Mouse (Mus musculus) lung, postnatal 10 days (tissue): ENCODE data around the gene Filip1.

Experiments used
- DNase-seq: peaks from one replicate; pipeline ENCODE4 v3.0.0; 2021

Filip1 gene

DNA sequence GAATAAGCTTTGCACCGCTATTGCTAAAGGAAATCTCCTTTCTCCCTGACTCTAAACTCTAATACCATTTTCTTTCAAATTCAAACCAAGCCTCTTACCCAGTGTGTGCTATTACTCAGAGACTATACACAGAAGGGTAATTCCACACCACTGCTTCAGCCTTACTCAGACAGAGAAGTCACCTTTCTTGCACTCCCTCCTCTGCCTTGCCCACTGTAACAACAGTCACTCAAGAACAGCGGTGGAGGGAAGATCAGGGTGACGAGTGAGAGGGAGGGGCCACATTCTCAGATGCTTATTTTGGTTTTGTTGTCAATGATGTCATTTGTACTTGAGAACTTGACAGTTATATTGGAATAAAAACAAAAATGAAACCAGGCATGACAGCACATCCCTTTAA is 65.2 kb downstream of the Filip1 start:
- no peak for DNase-seq

DNA sequence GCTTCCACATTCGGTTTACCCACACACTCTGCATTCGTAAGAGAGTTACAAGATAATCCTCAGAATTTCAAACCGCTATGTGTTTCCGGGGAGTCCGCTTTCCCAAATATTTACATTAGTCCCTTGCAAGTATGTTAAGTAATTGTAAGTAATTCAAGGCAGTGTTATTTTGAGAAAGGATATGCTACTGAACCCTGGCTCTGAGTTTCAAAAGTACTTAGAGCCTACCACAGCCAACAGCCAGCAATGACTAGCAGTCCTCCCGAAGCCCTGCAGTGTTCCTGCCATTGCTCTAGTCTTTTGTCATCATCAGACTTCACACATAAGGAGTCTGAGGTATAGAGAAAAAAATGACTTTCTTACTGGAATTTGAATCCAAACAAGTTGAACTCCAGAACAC is 67.8 kb downstream of the Filip1 start:
- no peak for DNase-seq

DNA sequence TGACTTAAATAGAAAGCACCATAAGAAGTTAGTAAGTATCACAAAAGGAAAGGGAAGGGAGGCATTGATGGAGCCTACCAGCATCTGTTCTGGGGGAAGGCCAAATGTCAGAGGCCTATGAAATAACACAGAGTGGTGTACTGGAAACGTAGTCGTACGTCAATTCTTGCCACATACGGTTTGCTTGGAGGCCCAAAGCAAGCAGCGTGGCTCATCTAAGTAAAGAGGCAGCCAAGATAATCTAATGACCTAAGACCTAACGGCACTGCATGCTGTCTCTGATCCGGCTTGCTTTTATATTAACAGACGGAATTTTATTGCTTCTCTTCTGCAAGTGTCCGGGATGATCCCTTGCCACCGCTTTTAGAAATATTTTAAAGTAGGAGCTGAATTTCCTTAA is 68.7 kb downstream of the Filip1 start:
- DNase-seq: no peak

DNA sequence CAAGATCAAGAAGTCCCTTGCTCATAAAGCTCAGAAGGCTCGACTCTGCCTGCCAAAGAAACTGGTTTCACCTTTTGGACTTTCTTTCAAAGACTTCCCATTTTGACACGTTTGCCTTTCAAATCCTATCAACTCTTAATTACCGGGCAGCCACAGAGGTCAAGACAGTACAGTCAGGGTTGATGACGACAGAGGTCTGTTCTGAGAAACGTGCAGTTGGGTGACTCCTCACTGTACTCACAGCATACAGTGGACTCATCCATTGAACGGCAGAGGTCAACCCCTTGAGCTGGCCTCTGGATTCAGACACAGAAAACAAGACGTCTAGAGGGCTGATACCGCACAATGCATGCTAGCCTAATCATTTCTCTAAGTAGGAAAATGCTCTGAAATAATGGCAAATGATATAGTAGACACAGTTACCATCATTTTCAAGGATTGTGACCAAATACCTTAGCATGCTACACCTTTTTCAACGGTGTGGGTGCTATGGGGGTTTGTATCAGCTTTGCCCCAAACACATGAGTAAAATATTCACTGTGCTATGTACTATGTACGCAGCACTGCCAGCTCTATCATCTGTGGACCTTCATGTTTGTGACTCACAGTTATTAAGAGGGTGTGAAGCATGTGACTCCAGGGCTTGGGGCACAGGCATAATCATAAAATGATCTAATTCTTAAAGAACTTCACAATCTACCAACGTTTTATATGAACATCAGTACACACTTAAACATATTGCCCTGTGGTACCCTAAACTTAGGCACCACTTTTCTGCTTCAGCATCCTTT is 74.0 kb downstream of the Filip1 start:
- DNase-seq: peak; percentile 19

DNA sequence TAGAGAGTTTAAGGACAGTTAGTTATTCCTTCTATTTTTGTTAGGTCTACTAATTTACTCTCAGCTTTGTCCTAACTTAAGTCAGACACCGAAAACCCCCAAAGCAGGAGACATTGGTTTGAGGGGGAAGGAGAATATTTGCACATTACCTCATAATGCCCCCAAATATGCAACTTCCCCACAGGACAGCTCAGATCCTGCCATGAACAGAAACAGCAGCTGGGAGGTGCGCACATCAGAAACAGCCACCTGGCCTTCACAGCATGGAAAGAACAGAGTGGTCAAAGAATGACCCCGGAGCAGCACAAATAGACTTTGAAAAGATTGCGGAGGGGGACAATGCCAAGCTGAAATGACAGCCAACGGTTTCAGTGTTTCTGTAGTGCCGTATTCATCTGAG is 75.1 kb downstream of the Filip1 start:
- no peak for DNase-seq

DNA sequence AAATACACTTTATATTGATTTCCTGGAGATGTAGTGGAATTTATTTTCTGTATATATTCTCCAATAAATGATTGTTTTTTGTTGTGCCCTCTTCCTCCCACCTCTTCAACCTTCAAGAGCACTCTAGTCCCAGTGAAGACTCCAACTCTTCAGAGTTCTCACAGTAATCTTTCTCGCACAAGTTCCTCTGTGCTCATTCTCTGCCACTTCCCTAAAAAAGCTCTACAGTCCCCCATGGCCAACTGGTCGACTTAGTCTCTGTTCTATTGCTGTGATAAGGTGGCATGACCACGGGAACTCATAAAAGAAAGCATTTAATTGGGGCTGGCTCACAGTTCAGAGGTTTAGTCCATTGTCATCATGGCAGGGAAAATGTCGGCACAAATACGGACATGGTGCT is 80.1 kb downstream of the Filip1 start:
- DNase-seq: no peak

DNA sequence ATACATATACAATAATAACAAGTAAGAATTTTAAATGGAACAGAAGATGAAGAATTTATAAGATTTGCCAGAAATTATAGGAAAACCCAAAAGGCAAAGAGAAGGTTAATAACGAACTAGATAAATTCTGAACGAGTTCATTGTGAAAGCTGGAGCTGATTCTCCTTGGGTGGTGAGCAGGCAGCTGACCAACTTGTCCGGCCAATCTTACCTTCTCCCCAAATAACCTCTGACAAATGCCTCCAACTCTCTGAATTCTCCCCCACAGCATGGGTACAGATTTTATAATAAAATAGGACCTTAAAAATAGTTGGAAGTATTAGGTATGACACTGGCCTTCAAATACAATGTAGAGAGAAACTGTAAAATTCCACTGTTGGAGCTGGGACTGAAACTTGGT is 84.6 kb downstream of the Filip1 start:
- no peak for DNase-seq

DNA sequence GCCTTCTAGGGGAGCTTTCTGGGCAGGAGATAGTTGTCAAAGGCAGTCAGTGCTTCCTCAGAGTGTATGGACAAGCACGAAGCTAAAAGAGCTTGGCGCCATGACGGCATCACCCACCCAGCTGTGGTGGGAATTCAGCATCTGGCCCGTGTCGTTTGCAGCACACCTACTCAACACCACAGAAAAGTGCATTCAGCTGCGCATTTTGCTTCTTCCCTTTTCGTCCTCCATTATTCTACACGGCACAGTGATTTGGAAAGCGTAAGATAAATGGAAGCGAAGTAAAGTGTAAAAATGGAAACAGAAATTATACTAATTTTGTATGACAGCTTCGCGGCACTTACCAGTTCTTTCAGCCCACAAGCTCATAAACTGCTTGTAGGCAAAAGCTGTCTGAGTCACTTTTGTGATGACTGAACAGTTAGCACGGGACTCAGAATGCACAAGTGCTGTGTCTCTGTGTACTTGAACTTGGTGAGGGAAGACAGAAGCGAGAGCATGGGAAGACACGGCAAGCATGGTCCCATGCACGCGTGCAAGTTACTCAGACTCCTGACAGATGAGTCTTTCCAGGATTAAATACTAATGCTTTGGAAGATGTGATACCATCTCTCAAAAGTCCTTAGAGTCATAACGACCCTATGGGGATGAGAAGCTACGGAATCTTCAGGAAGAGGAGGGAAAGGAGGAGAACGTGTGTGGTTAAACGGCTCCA is 85.3 kb downstream of the Filip1 start:
- no peak for DNase-seq

DNA sequence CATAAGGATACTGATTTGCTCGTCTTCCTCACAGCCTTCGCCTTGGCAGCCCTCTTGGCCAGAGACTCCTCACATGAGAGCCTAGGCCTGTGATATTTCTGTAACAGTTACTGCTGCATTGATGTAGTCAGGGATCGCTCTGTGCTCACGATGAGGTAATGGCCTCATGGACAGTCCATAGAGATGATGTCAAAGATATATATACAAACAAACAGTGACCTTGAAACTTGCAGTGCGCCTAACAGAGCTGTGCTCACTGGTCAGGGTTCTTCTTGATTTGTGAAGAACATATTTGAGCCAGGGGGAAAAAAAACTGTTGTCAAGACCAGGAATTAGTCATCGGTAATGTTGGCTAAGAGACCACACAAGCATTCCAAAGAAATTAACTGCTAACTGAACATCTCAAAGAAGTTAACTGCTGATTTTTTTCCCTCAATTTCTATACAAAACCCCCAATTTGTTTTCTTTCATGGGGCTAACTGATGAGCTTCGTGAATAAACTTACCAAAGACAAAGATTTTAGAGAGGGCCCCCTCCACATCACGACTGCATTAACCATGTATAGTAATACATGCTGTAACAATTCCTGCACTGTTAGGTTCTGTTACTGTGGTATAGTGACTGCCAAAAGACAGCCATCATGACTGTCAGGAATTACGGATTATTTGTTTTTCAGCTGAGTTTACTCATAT is 86.0 kb downstream of the Filip1 start:
- peak; percentile 37 for DNase-seq

DNA sequence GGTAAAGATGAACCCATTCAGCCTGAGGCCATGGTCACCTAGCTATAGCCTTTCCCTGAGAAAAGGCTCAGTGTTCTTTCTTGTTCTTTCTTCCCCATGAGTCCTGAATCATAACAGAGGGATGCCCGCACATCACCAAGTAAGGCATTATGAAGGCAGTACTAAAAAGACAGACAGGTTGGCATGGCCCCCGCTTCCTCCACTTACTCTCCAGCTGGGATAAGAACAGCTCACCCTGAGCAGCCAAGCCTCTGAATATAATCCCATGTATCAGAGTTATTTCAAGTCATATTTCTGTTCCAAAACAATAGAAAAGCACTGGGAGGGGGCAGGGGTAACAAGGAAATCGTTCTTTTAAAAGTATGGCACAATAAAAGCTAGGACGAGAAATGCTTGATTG is 86.7 kb downstream of the Filip1 start:
- DNase-seq: no peak

DNA sequence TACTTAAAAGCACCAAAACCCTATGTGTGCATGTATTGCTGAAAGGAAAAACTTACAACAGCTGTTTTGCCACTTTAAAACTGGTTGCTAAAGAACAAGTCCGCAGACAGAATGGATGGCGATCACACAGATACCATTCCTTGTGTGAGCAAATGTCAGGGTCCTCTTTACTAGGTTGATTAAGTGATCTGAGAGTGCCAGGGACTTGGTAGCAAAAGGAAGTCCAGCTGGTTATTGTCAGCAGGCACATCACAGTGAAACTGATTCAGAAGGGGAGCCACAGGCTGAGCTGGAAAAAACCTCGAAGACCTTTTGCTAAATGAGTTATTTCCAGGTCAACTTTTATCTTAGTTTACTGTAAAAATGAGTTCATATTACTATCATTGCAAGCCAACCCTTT is 89.4 kb downstream of the Filip1 start:
- DNase-seq: peak; percentile 59

DNA sequence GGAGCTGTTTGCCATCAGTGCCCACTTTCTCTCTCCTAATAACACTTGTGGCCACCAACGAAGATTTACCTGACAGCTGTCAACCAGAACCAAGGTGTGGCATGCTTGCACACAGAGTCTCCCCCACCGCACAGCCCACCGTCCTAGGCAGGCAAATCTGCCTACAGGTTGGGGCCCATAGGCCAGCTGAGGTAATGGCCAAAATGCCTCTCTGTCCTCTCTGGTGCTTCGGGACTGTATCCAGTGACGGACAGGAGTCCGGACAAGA is 90.2 kb downstream of the Filip1 start:
- no peak for DNase-seq

DNA sequence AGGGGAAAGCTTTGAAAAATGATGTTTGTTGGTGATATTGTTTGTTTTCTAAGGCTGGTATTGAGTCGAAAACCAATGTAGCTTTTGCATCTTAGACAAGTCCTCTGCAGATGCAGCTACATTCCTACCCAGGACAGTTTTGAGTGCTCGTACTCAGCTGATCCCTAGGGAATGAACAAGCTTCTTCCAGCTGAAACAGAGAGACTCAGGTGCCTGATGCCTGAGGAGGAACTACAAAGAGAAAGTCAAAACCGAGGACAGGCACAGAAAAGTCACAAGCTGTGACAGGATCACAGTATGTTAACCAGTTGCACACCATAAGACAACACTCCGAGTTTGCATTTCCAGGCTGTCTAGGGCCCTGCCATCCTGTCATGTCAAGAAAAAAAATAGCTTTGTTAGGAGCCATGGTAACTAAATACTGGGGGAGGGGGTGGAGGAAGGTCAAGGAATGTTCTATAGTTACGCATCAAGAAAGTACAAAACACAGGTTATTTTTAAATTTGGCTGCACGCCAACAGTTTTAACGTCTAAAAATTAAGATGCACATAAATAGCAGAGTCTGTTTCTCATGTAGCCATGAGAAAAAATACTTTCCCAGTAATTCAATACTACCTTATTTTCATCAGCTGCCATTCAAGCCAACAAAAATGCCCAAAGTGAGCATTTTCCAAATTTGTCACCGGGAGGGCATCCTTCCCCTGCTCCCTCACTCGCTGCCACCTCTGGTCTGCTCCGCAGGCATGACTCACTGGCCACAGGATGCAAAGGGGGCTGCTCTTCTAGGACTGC is 90.8 kb downstream of the Filip1 start:
- DNase-seq: no peak

DNA sequence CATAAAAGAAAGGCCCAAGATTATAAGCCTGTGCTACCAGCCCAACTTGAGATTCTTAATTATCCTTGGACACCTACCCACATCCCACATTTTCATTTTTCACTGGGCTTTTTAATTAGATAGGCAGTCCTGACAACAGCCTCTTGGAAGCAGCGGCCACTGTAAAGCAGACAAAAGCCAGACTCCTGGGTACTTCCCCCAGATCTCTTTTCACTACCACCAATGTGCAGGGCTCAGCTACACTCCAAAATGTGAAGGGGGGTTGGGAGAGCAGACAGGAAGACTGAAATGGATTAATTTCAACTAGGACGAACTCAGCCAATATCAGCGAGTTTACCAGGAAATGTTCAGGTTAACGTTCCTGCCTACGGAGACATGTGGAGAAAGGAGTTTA is 92.1 kb downstream of the Filip1 start:
- DNase-seq: no peak

DNA sequence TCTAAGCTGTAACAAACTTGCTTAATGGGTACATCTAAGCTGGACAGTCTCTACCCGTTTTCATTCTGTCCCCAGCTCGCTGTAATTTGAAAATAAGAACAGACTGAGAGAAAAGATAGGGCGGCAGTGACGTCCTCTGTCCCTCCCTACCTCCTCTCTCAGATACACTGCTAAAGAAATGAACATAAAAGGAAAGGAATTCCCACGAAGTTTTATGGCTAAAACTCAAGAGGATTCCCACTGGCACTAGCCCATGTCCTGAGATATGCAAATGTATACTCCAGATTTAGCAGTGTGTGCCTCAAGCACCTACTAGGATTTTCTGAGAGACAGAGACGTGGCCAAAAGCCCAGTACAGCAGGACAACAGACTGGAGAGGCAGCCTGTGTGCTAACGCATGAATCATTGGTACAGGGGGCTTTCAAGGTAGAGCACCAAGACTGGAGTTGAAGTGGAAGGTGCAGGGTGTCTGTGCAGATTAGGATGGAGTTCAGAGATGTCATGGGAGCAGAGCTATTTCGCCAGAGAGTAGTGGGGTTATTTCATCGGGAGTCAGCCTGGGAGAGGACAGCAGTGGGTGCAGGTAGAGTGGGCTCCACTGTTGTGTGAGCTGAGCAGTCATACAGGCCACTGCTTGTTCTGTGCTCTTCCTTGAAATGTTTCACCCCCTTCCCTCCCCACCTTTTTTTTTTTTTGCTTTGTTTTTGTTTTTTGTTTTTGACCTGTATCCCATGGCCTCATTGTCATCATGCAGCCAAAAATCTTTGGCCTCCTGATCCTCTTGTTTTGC is 92.7 kb downstream of the Filip1 start:
- no peak for DNase-seq

DNA sequence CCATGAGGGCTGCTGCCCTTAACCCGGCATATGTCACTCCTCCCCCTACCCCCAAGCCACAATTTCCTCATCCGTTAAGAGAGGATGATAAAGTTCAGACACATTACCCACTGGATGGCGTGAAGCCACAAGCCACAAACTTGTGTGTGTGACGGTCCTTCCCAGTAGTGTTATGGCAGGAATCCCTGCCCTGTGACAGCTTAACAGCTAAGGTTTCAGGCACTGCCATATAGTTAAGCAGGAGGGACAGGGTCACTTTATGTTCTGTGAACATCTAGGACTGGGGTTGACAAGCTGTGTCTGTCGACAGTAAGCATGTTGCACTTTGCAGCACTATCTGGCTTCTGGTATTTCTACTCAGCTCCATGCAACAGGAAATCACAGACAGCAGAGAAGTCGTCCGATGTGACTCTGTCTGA is 93.3 kb downstream of the Filip1 start:
- peak; percentile 28 for DNase-seq

DNA sequence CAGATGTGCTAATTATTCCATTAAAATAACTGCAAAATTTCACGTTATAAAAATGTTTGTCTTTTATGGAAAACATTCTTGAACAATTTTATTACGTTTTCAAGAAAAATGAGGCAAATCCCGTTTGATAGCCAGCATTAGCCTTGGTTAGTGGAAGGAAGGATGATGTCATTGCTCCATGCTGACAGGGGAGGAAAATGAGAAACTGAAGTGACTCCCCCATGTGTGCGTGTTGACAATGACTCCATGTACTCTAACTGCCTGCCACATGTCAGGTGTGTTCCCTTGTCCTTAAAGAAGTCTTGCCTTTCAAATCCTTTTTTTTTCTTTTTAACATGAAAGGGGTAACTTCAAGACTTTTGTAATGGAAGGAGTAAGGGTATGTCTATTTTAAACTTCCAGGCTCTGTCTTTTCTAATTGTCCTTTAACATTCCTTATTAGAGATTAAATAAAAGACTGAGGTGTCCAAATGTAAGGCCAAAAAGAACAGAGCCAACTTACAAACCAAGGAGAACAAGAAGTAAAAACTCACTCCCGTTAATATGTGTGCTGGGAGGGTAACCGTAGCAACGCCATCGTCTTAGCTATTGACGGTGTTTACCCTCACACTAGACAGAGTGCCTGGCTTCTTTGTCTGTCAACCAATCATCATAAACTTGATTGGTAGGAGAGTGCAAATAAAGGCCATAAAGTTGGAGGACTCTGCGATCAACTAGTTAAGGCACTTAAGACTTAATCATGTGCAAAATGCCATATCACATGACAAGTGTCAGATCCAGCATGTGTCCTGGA is 94.1 kb downstream of the Filip1 start:
- no peak for DNase-seq

DNA sequence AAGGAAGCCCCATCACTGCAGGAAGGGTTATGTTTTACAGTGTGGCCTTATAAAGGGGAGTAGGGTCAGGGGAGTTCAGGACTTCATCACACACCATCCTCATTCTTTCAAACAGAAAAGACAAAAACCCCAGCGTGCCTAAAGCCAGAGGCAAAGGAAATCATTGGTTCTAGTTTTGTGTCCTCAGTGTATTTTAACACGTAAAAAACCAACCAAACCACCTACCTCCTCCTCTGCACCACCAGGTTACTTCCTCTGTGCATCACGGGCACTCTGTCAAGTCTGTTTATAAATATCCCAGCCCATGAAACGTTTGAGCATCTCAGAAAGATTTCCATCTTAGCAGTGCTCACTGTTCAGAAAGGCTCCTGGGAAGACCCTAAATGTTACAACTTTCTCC is 98.4 kb downstream of the Filip1 start:
- no peak for DNase-seq

DNA sequence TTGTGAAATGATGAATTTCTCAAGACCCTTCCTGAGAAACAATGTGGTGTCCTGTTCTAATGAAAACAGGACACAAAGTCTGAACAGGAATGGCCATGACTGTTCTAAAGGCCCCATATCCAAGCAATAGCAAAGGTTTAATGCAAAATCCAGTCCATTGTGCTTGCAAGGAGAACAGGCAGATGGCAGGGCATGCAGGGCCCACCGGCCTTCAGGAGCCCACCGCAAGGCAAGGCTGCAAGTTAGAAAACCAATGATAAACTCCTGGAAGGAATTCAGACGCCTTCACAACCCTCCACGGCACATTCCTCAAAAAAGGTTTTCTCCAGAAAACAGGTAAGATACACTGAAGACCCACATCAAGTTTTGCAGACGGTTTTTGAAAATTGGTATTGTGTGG is 99.7 kb downstream of the Filip1 start:
- DNase-seq: no peak

DNA sequence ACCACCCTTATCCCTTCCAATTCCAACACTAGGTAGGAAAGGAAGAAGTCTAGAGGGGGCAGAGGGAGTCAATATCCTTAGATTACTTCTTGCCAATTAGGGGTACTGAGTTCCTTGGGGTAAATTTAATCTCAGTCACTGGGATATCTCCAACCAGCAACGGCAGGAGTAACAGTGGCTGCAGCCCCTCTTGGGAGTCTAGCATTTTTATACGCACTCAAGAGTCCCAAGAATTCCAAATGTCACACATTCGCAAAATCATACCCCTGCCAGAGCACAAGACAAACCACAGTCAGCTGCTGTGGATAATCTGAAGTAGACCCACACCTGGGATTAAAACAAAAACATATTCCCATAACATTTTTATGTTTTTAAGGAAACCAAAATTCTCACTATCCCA is 102.5 kb downstream of the Filip1 start:
- DNase-seq: no peak

DNA sequence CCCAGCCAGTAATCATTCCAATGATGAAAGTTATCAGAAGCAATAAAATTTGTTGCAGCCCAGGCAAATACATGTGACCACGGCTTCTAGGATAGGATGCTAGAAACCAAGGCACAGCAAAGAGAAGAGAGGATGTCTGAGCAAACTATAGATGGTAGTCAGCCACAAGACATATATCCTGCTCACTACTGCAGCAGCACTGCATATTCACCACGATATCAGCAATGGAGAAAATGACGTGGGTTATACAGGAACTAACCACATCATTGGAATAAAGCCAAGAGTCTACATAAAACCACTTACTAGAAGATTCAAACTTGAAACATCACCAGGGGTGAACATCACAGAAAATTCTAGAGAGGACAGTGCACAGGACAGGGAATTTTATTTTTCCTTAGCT is 113.8 kb downstream of the Filip1 start:
- no peak for DNase-seq

DNA sequence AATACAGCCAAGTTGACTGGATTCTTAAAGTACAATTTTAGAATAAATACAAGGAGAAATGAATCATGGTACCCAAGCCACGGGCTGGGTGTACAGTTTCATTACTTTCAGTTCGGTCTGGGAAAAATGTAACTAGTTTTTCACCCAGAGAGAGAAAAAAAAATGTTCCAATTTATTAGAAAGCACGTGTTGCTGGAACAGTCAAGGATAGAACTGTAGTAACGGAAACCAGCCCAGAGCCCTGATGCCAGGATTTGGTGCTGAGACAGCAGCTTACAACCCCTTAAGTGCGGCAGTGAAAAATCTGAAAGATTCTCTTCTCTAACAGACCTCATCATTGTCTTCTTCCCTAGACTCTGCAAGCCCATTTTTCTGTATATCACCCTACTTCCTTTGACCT is 118.0 kb downstream of the Filip1 start:
- DNase-seq: peak; percentile 21
